Mouse (Mus musculus): ENCODE data around the gene Grpel1. TPM values are rescaled to one million over a fixed set of nuclear protein-coding genes. Genes with fewer than 3 reads are reported as not detected.
A peak's percentile ranks its signal among the peaks of the same experiment; 100 is the strongest.

Grpel1 gene
- total RNA-seq, 2 experiments from 2014 or later = 30.6 to 39.1 TPM

GRCm38 (mm10) chr5:36471206-36471605 is 6.4 kb downstream of the Grpel1 start:
- H3K27ac ChIP-seq = no peak overlapping the region
- TF ChIP-seq CTCF (IDR thresholded peaks at IDR 0.05) = no peak
- no peak for DNase-seq
- no peak overlapping the region for H3K4me3 ChIP-seq
- intact Hi-C loops (cut with DNase I) = no loop called here

- intact Hi-C loops (cut with DNase I) = no loop called here
- H3K4me3 ChIP-seq = no peak overlapping the region
- DNase-seq = no peak
- no peak for TF ChIP-seq CTCF (IDR thresholded peaks at IDR 0.05)
- no peak overlapping the region for H3K27ac ChIP-seq
Observed at GRCm38 (mm10) chr5:36472876-36473655, 8.3 kb downstream of the Grpel1 start.

GRCm38 (mm10) chr5:36474283-36474682 is 9.5 kb downstream of the Grpel1 start:
- peak; percentile 84 for TF ChIP-seq CTCF (IDR thresholded peaks at IDR 0.05)
- intact Hi-C loops (cut with DNase I) = no loop called here
- peak; percentile 75 for DNase-seq
- no peak overlapping the region for H3K4me3 ChIP-seq
- no peak overlapping the region for H3K27ac ChIP-seq

- Histone ChIP-seq H3K27ac (0 out of 2 replicates have a peak overlapping the region, but pooled peaks have one; percentile 82), H3K4me3 (no peak overlapping the region)
- no peak for DNase-seq
- TF ChIP-seq CTCF (IDR thresholded peaks at IDR 0.05) = no peak
- intact Hi-C loops (cut with DNase I) = no loop called here
Observed at GRCm38 (mm10) chr5:36477486-36477885, 12.7 kb downstream of the Grpel1 start.

- Histone ChIP-seq H3K27ac (peak overlapping the region; percentile 82), H3K4me3 (0 out of 2 replicates have a peak overlapping the region, but pooled peaks have one; percentile 7)
- TF ChIP-seq CTCF (IDR thresholded peaks at IDR 0.05) = no peak
- peak; percentile 74 for DNase-seq
- intact Hi-C loops (cut with DNase I) = no loop called here
Observed at GRCm38 (mm10) chr5:36478540-36479420, 14.0 kb downstream of the Grpel1 start.

- intact Hi-C loops (cut with DNase I) = loop anchor here (5.0 kb wide), 2 partner anchors 53 to 103 kb away; no protein-coding TSS in a partner anchor
- no peak for TF ChIP-seq CTCF (IDR thresholded peaks at IDR 0.05)
- DNase-seq = no peak
- H3K27ac ChIP-seq = peak overlapping the region; percentile 82
- no peak overlapping the region for H3K4me3 ChIP-seq
Observed at GRCm38 (mm10) chr5:36479735-36480134, 14.9 kb downstream of the Grpel1 start.

- intact Hi-C loops (cut with DNase I) = loop anchor here (5.0 kb wide), 2 partner anchors 52 to 102 kb away; no protein-coding TSS in a partner anchor
- peak; percentile 22 for DNase-seq
- Histone ChIP-seq H3K4me3 (no peak overlapping the region), H3K27ac (peak overlapping the region; percentile 82; the same call in 1 of the 2 replicates)
- no peak for TF ChIP-seq CTCF (IDR thresholded peaks at IDR 0.05)
Observed at GRCm38 (mm10) chr5:36480398-36480797, 15.6 kb downstream of the Grpel1 start.

- no peak; the same call in 1 of the 2 replicates for TF ChIP-seq CTCF (IDR thresholded peaks at IDR 0.05)
- Histone ChIP-seq H3K27ac (no peak overlapping the region; the same call in 1 of the 2 replicates), H3K4me3 (no peak overlapping the region)
- peak; percentile 6 for DNase-seq
- intact Hi-C loops (cut with DNase I) = loop anchor here (5.0 kb wide), 2 partner anchors 51 to 101 kb away; no protein-coding TSS in a partner anchor
Observed at GRCm38 (mm10) chr5:36481114-36481513, 16.3 kb downstream of the Grpel1 start.

- TF ChIP-seq CTCF (IDR thresholded peaks at IDR 0.05) = no peak
- peak overlapping the region; percentile 99 for H3K4me3 ChIP-seq
- peak overlapping the region; percentile 94 for H3K27ac ChIP-seq
- intact Hi-C loops (cut with DNase I) = loop anchor here (1.0 to 5.0 kb wide), 3 partner anchors 18 to 99 kb away; no protein-coding TSS in a partner anchor
- no peak for DNase-seq
Observed at GRCm38 (mm10) chr5:36483203-36484101, 18.7 kb downstream of the Grpel1 start.

- peak; percentile 99 for DNase-seq
- intact Hi-C loops (cut with DNase I) = loop anchor here (1.0 to 5.0 kb wide), 3 partner anchors 19 to 98 kb away; no protein-coding TSS in a partner anchor
- peak; percentile 61 for TF ChIP-seq CTCF (IDR thresholded peaks at IDR 0.05)
- Histone ChIP-seq H3K27ac (peak within 1 kb of the TSS; percentile 94), H3K4me3 (peak within 1 kb of the TSS; percentile 99)
Observed at GRCm38 (mm10) chr5:36484171-36484990, 19.6 kb downstream of the Grpel1 start, which contains the start of the genes Tada2b and Ccdc96. Gene Tada2b, minus strand, starts transcription at chr5:36484285. Gene Ccdc96, plus strand, starts transcription at chr5:36484588.

- H3K27ac ChIP-seq = no peak overlapping the region
- TF ChIP-seq CTCF (IDR thresholded peaks at IDR 0.05) = no peak
- intact Hi-C loops (cut with DNase I) = no loop called here
- peak overlapping the region; percentile 74 for H3K4me3 ChIP-seq
- DNase-seq = no peak
Observed at GRCm38 (mm10) chr5:36485306-36485705, 20.5 kb downstream of the Grpel1 start.

All from gastrocnemius, adult 2 months (tissue).